Mouse (Mus musculus): Measurements from ENCODE around the gene Cops7b. TPM values are rescaled to one million over a fixed set of nuclear protein-coding genes. Genes with fewer than 3 reads are reported as not detected.

Gene Cops7b
- total and polyA plus RNA-seq, 3 experiments = 36.0 to 64.8 TPM; not detected in 1

DNA sequence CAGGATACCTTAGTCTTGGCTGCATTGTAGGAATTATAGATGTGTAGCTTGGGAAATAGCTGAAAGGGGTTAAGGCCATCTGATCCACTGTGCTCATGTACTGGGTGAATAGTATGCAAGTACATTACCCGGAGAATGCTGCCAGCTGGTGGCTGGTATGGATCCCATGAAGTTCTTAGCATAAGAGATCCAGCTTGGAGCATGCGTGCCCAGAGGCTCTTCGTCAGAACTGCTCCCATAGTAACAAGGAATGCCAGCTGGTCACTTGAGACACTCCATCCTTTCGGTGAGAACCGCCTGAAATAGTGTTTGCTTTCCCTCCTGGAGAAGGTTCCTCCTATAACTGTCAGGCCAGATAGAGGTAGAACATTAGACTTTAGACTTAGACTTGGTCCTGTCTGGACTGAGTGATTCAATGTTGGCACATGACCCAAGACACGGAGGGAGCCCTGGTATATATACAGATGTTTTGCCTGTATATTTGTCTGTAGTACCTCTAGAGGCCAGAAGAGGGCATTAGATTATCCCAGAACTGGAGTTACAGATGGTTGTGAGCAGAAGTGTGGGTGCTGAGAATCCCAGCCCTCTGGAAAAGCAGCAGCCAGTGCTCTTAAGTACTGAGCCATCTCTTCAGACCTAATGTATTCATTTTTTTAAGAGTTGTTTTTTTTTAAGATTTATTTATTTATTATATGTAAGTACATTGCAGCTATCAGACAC lies 49.1 kb upstream of the Cops7b start:
- H3K9ac ChIP-seq (ENCODE audit: control insufficient read depth, low read depth, low read length, poor library complexity, severe bottlenecking) = no peak overlapping the region
- peaks cover 2 to 11% of the 10 kb centered on the region in 2 experiments for H3K36me3 ChIP-seq (ENCODE audit: control insufficient read depth in 1 of 2, insufficient read depth in 2 of 2, low read length in 2 of 2)
- peaks cover 0 to 8% of the 10 kb centered on the region in 2 experiments; a peak in 2 of 4 replicates for H3K4me1 ChIP-seq (ENCODE audit: control insufficient read depth in 1 of 2, insufficient read depth in 2 of 2, low read length in 2 of 2)
- peaks cover 12% of the 10 kb centered on the region for H3K79me2 ChIP-seq (ENCODE audit: control insufficient read depth, insufficient read depth, low read length, poor library complexity)
- no peaks in the 10 kb centered on the region for H3K27me3 ChIP-seq (ENCODE audit: control insufficient read depth in 1 of 2, insufficient read depth in 2 of 2, low read length in 2 of 2)
- no peak overlapping the region for H3K27ac ChIP-seq (ENCODE audit: control insufficient read depth, low read depth, low read length)
- no peaks in the 10 kb centered on the region for H3K9me3 ChIP-seq (replicated peaks; ENCODE audit: insufficient read depth, low read length)
- no peak overlapping the region for H3K4me3 ChIP-seq (ENCODE audit: control insufficient read depth in 1 of 2, insufficient read depth in 1 of 2, low read depth in 2 of 2, low read length in 2 of 2)
- DNase-seq (ENCODE audit: low read depth, low spot score) = peak; percentile 73
- TF ChIP-seq JUND (IDR thresholded peaks at IDR 0.05; ENCODE audit: low read depth, low read length) (no peak), UBTF (IDR thresholded peaks at IDR 0.05; ENCODE audit: borderline replicate concordance, insufficient read depth, low read depth, low read length) (no peak), ZMIZ1 (IDR thresholded peaks at IDR 0.05; ENCODE audit: low read depth, low read length) (no peak), BHLHE40 (IDR thresholded peaks at IDR 0.05; ENCODE audit: borderline replicate concordance, low read depth, low read length) (no peak), ZNF384 (IDR thresholded peaks at IDR 0.05; ENCODE audit: low read depth, low read length) (no peak), GATA1 (IDR thresholded peaks at IDR 0.05; ENCODE audit: low read depth, low read length) (no peak), TAL1 (IDR thresholded peaks at IDR 0.05; ENCODE audit: low read length) (no peak), MAFK (IDR thresholded peaks at IDR 0.05; ENCODE audit: borderline replicate concordance, low read depth, low read length) (no peak), EP300 (IDR thresholded peaks at IDR 0.05; ENCODE audit: low read depth in 1 of 2, low read length in 2 of 2) (no peak), GABPA (IDR thresholded peaks at IDR 0.05; ENCODE audit: low read depth, low read length) (no peak), MYB (IDR thresholded peaks at IDR 0.05; ENCODE audit: low read depth, low read length) (no peak), ZC3H11A (IDR thresholded peaks at IDR 0.05; ENCODE audit: low read depth, low read length) (peak; percentile 24; the same call in 1 of the 2 replicates), POLR2AphosphoS5 (IDR thresholded peaks at IDR 0.05; ENCODE audit: borderline replicate concordance, low read depth, low read length) (peak; percentile 47; the same call in 1 of the 2 replicates), ETS1 (IDR thresholded peaks at IDR 0.05; ENCODE audit: low read depth, low read length) (no peak), SMC3 (IDR thresholded peaks at IDR 0.05; ENCODE audit: low read depth, low read length) (peak; percentile 35), MAZ (IDR thresholded peaks at IDR 0.05; ENCODE audit: low read depth, low read length) (no peak), CHD1 (IDR thresholded peaks at IDR 0.05; ENCODE audit: low read depth, low read length) (no peak), CHD2 (IDR thresholded peaks at IDR 0.05; ENCODE audit: low read length) (no peak), RCOR1 (IDR thresholded peaks at IDR 0.05; ENCODE audit: low read depth, low read length) (no peak), KAT2A (conservative IDR thresholded peaks at IDR 0.05; ENCODE audit: low read depth, low read length) (no peak), USF1 (IDR thresholded peaks at IDR 0.05; ENCODE audit: low read depth, low read length) (no peak), ZKSCAN1 (IDR thresholded peaks at IDR 0.05; ENCODE audit: low read depth, low read length) (no peak), TBP (IDR thresholded peaks at IDR 0.05; ENCODE audit: low read depth, low read length) (no peak), RAD21 (IDR thresholded peaks at IDR 0.05; ENCODE audit: low read depth, low read length) (peak; percentile 24), E2F4 (IDR thresholded peaks at IDR 0.05; ENCODE audit: borderline replicate concordance, low read depth, low read length) (no peak), HCFC1 (IDR thresholded peaks at IDR 0.05; ENCODE audit: low read depth, low read length) (no peak), SIN3A (IDR thresholded peaks at IDR 0.05; ENCODE audit: low read length) (no peak), USF2 (IDR thresholded peaks at IDR 0.05; ENCODE audit: borderline replicate concordance in 1 of 2, insufficient read depth in 1 of 2, low read depth in 1 of 2, low read length in 2 of 2) (no peak), CTCF (IDR thresholded peaks at IDR 0.05 in 2 of 3, conservative IDR thresholded peaks at IDR 0.05 in 1 of 3; ENCODE audit: control insufficient read depth in 1 of 3, insufficient read depth in 1 of 3, low read depth in 2 of 3, low read length in 3 of 3, poor library complexity in 1 of 3, severe bottlenecking in 1 of 3) (peak in 2 of 3 experiments; percentile 43 to 45; a peak in 4 of 6 replicates), POLR2AphosphoS2 (IDR thresholded peaks at IDR 0.05; ENCODE audit: low read length) (no peak), NELFE (IDR thresholded peaks at IDR 0.05; ENCODE audit: low read depth, low read length) (no peak), MYC (IDR thresholded peaks at IDR 0.05; ENCODE audit: low read depth, low read length) (no peak), MXI1 (IDR thresholded peaks at IDR 0.05; ENCODE audit: low read depth, low read length) (no peak), TCF12 (IDR thresholded peaks at IDR 0.05; ENCODE audit: low read depth, low read length) (no peak), MAX (IDR thresholded peaks at IDR 0.05; ENCODE audit: low read length) (no peak), POLR2A (IDR thresholded peaks at IDR 0.05; ENCODE audit: control insufficient read depth in 1 of 2, insufficient read depth in 1 of 2, low read depth in 1 of 2, low read length in 2 of 2, poor library complexity in 1 of 2) (no peak), MEF2A (IDR thresholded peaks at IDR 0.05; ENCODE audit: extremely low read depth, insufficient replicate concordance, low read depth, low read length, poor library complexity, severe bottlenecking) (no peak)
